Mouse (Mus musculus): ENCODE results near the gene Cdkal1. TPM values are rescaled to one million over a fixed set of nuclear protein-coding genes. Genes with fewer than 3 reads are reported as not detected.

Gene Cdkal1
- polyA plus RNA-seq, 1 experiment, result 5.1 TPM

GRCm38 (mm10) chr13:29621363-29621762 is 234.1 kb downstream of the Cdkal1 start:
- Histone ChIP-seq H3ac (ENCODE audit: control insufficient read depth, insufficient read length, low read depth) (no peak overlapping the region), H3K79me2 (ENCODE audit: control insufficient read depth, insufficient read depth) (no peaks in the 10 kb centered on the region), H3K79me3 (ENCODE audit: low read depth) (no peaks in the 10 kb centered on the region), H3K36me3 (ENCODE audit: control insufficient read depth, insufficient read depth) (no peaks in the 10 kb centered on the region), H3K4me3 (ENCODE audit: insufficient read depth, poor library complexity, severe bottlenecking) (no peak overlapping the region), H3K27me3 (ENCODE audit: control insufficient read depth, insufficient read depth, insufficient read length) (no peaks in the 10 kb centered on the region)
- TF ChIP-seq MAX (IDR thresholded peaks at IDR 0.05) (no peak), USF1 (IDR thresholded peaks at IDR 0.05; ENCODE audit: low read depth) (no peak), MYOG (IDR thresholded peaks at IDR 0.05; ENCODE audit: control insufficient read depth, extremely low read depth, insufficient read length) (no peak), CTCF (IDR thresholded peaks at IDR 0.05; ENCODE audit: control insufficient read depth, insufficient read depth, insufficient read length) (no peak), MYOD1 (IDR thresholded peaks at IDR 0.05; ENCODE audit: control insufficient read depth, insufficient read length, low read depth) (no peak)

GRCm38 (mm10) chr13:29620826-29621225 is 234.6 kb downstream of the Cdkal1 start:
- Histone ChIP-seq H3K79me2 (ENCODE audit: control insufficient read depth, insufficient read depth) (no peaks in the 10 kb centered on the region), H3K27me3 (ENCODE audit: control insufficient read depth, insufficient read depth, insufficient read length) (no peaks in the 10 kb centered on the region), H3ac (ENCODE audit: control insufficient read depth, insufficient read length, low read depth) (no peak overlapping the region), H3K36me3 (ENCODE audit: control insufficient read depth, insufficient read depth) (no peaks in the 10 kb centered on the region), H3K4me3 (ENCODE audit: insufficient read depth, poor library complexity, severe bottlenecking) (no peak overlapping the region), H3K79me3 (ENCODE audit: low read depth) (no peaks in the 10 kb centered on the region)
- TF ChIP-seq CTCF (IDR thresholded peaks at IDR 0.05; ENCODE audit: control insufficient read depth, insufficient read depth, insufficient read length), result no peak

DNA sequence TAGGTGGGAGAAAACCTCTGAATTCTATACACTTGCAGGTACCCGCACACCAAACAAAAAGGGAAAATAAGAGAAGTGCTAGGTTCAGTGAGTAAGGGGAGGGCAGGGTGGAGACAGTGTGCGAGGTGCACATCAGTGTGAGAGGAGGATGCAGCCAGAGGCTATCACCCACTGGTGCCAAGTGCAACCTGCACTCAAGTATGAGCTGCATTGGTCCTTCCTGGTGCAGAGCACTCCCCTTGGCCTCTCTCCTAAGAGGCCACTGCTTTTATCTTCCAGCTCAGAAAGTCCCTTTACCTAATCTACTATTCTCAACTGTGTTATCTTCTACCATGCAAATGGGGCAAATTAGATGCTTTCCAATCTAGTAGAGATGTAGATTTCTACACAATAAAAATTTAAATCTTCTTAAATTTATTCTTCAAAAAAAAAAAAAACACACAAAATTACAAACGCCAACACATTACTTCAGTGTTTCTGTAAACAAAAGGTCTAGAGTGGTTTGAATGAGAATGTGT is 238.8 kb downstream of the Cdkal1 start:
- Histone ChIP-seq H3K79me2 (ENCODE audit: control insufficient read depth, insufficient read depth) (no peaks in the 10 kb centered on the region), H3K4me3 (ENCODE audit: insufficient read depth, poor library complexity, severe bottlenecking) (no peak overlapping the region), H3ac (ENCODE audit: control insufficient read depth, insufficient read length, low read depth) (no peak overlapping the region), H3K36me3 (ENCODE audit: control insufficient read depth, insufficient read depth) (no peaks in the 10 kb centered on the region), H3K79me3 (ENCODE audit: low read depth) (no peaks in the 10 kb centered on the region), H3K27me3 (ENCODE audit: control insufficient read depth, insufficient read depth, insufficient read length) (no peaks in the 10 kb centered on the region)
- TF ChIP-seq FOSL1 (IDR thresholded peaks at IDR 0.05; ENCODE audit: insufficient read depth, low read length, poor library complexity, severe bottlenecking) (no peak), USF1 (IDR thresholded peaks at IDR 0.05; ENCODE audit: low read depth) (no peak), CTCF (IDR thresholded peaks at IDR 0.05; ENCODE audit: control insufficient read depth, insufficient read depth, insufficient read length) (no peak), MYOD1 (IDR thresholded peaks at IDR 0.05; ENCODE audit: control insufficient read depth, insufficient read length, low read depth) (no peak)

DNA sequence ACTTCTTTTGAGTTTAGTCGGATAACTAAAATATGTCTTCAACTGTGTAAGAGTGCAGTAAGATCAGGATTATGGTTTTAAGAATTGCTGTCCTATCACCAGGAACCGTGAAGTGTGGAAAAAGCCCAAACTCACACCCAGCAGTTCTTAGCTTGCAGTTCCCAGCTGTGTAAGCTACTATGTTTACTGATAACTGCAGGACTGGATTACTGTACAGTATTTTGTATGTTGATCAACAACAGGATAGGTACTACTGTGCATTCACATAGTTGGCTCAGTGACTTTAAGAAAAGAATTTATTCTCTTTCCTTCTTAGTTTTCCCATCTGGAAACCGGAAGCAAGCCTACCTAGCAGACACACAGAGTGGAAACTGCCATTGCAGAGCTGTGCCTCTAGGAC is 239.5 kb downstream of the Cdkal1 start:
- TF ChIP-seq MYOD1 (IDR thresholded peaks at IDR 0.05; ENCODE audit: control insufficient read depth, insufficient read length, low read depth) (no peak), CTCF (IDR thresholded peaks at IDR 0.05; ENCODE audit: control insufficient read depth, insufficient read depth, insufficient read length) (no peak), MYOG (IDR thresholded peaks at IDR 0.05; ENCODE audit: control insufficient read depth, extremely low read depth, insufficient read length) (no peak), USF1 (IDR thresholded peaks at IDR 0.05; ENCODE audit: low read depth) (no peak), MAX (IDR thresholded peaks at IDR 0.05) (no peak), FOSL1 (IDR thresholded peaks at IDR 0.05; ENCODE audit: insufficient read depth, low read length, poor library complexity, severe bottlenecking) (no peak)
- H3K79me3 ChIP-seq (ENCODE audit: low read depth), result no peaks in the 10 kb centered on the region
- no peaks in the 10 kb centered on the region for H3K27me3 ChIP-seq (ENCODE audit: control insufficient read depth, insufficient read depth, insufficient read length)
- no peaks in the 10 kb centered on the region for H3K79me2 ChIP-seq (ENCODE audit: control insufficient read depth, insufficient read depth)
- H3ac ChIP-seq (ENCODE audit: control insufficient read depth, insufficient read length, low read depth), result no peak overlapping the region
- no peaks in the 10 kb centered on the region for H3K36me3 ChIP-seq (ENCODE audit: control insufficient read depth, insufficient read depth)
- no peak overlapping the region for H3K4me3 ChIP-seq (ENCODE audit: insufficient read depth, poor library complexity, severe bottlenecking)

DNA sequence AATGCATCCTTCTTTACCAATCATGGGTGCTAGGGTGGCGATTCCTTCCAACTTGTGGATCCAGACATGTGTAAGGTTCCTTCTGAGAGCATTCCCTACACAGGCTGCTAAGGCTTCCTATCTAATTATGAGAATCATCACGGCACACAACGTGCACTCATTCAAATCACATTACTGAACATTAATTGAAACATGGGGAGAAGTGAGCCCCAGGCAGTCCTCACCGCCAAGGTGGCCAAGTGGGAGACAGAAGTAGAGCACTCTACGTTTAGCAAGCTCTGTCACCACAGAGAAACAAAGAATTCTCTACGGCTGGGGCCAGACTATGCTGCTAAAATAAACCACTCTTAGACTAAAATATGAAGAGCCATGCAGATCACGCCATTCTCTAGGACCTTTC is 240.4 kb downstream of the Cdkal1 start:
- Histone ChIP-seq H3K27me3 (ENCODE audit: control insufficient read depth, insufficient read depth, insufficient read length) (no peaks in the 10 kb centered on the region), H3ac (ENCODE audit: control insufficient read depth, insufficient read length, low read depth) (no peak overlapping the region), H3K79me3 (ENCODE audit: low read depth) (no peaks in the 10 kb centered on the region), H3K36me3 (ENCODE audit: control insufficient read depth, insufficient read depth) (no peaks in the 10 kb centered on the region), H3K79me2 (ENCODE audit: control insufficient read depth, insufficient read depth) (no peaks in the 10 kb centered on the region), H3K4me3 (ENCODE audit: insufficient read depth, poor library complexity, severe bottlenecking) (no peak overlapping the region)
- no peak for TF ChIP-seq CEBPB (IDR thresholded peaks at IDR 0.05; ENCODE audit: low read depth)
- TF ChIP-seq MYOG (IDR thresholded peaks at IDR 0.05; ENCODE audit: control insufficient read depth, extremely low read depth, insufficient read length), result no peak
- no peak for TF ChIP-seq MYOD1 (IDR thresholded peaks at IDR 0.05; ENCODE audit: control insufficient read depth, insufficient read length, low read depth)
- TF ChIP-seq CTCF (IDR thresholded peaks at IDR 0.05; ENCODE audit: control insufficient read depth, insufficient read depth, insufficient read length), result no peak
- TF ChIP-seq USF1 (IDR thresholded peaks at IDR 0.05; ENCODE audit: low read depth), result no peak
- no peak for TF ChIP-seq MAX (IDR thresholded peaks at IDR 0.05)
- no peak for TF ChIP-seq FOSL1 (IDR thresholded peaks at IDR 0.05; ENCODE audit: insufficient read depth, low read length, poor library complexity, severe bottlenecking)

DNA sequence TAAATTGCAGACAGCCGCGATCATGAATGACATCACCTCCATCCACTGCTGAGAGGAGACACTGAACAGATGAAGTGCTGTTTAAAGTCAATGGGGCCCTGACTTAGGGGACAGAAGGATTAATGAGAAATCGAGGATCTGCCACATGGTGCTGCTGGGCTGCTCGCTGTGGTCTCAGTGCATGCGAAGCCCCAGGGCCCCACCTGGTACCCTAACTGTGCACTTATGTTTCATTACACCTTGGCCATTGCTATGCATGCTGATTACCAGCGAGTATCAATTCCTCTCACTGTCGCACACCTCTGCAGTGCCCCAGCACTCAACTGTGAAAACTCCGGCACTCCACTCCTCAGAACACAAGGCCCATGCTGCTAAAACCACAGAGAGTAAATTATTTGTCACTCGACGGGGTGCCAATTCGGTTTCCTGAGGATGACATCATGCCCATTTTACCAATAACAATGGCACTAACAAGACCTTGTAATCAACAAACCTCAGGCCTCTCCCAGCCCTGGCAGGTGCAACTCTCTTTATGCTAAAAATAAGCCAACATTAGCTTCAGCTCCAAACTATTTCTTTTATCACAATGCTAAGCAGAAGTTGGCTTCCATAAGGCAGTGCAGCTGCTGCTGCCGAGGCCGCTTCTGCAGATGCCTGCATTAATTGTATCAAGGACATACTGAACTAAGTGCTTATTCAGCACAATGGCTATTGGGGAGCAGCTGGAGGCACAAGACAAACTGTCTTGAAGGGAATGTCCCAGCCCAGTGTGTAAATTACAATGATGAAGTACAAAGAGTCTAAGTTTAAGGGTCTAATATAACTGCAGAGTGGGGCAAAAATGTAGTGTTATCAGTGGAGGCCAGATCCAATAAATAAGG is 245.2 kb downstream of the Cdkal1 start:
- Histone ChIP-seq H3K27me3 (ENCODE audit: control insufficient read depth, insufficient read depth, insufficient read length) (no peaks in the 10 kb centered on the region), H3ac (ENCODE audit: control insufficient read depth, insufficient read length, low read depth) (no peak overlapping the region), H3K79me3 (ENCODE audit: low read depth) (no peaks in the 10 kb centered on the region), H3K4me3 (ENCODE audit: insufficient read depth, poor library complexity, severe bottlenecking) (no peak overlapping the region), H3K79me2 (ENCODE audit: control insufficient read depth, insufficient read depth) (no peaks in the 10 kb centered on the region), H3K36me3 (ENCODE audit: control insufficient read depth, insufficient read depth) (no peaks in the 10 kb centered on the region)
- TF ChIP-seq USF1 (IDR thresholded peaks at IDR 0.05; ENCODE audit: low read depth) (no peak), MYOD1 (IDR thresholded peaks at IDR 0.05; ENCODE audit: control insufficient read depth, insufficient read length, low read depth) (peak; percentile 37)
